Mouse (Mus musculus) liver, embryonic 12.5 days (tissue): ENCODE measurements around the gene Zfp217. TPM values are rescaled to one million over a fixed set of nuclear protein-coding genes. Genes with fewer than 3 reads are reported as not detected.

ENCODE experiments used
- ATAC-seq: fragments of 200-750 bp; cut with Nextera tagmentation; 2 replicates; pipeline ENCODE4 v1.8.0; 2017; ENCODE audit warnings: moderate number of reproducible peaks, mild to moderate bottlenecking, moderate library complexity
- H3K27ac ChIP-seq: fragments of 300-500 bp; sonication (generic); 2 replicates; pipeline ENCODE4 v1.5.1; 2016; ENCODE audit warnings: mild to moderate bottlenecking
- H3K27me3 ChIP-seq: fragments of 300-500 bp; sonication (generic); replicated peaks from 2 replicates; pipeline ENCODE4 v1.6.1; 2016; ENCODE audit warnings: mild to moderate bottlenecking, moderate library complexity
- H3K36me3 ChIP-seq: fragments of 300-500 bp; sonication (generic); 2 replicates; pipeline ENCODE4 v1.6.1; 2016; ENCODE audit warnings: mild to moderate bottlenecking, moderate library complexity
- H3K4me1 ChIP-seq: fragments of 300-500 bp; sonication (generic); 2 replicates; pipeline ENCODE4 v1.6.1; 2016
- H3K4me2 ChIP-seq: fragments of 300-500 bp; sonication (generic); 2 replicates; pipeline ENCODE4 v1.6.1; 2016; ENCODE audit warnings: mild to moderate bottlenecking, moderate library complexity
- H3K4me3 ChIP-seq: fragments of 300-500 bp; sonication (generic); 2 replicates; pipeline ENCODE4 v1.5.1; 2016; ENCODE audit warnings: mild to moderate bottlenecking, moderate library complexity
- H3K9ac ChIP-seq: fragments of 300-500 bp; sonication (generic); 2 replicates; pipeline ENCODE4 v1.6.1; 2016; ENCODE audit warnings: mild to moderate bottlenecking, moderate library complexity
- H3K9me3 ChIP-seq: fragments of 300-500 bp; sonication (generic); replicated peaks from 2 replicates; pipeline ENCODE4 v1.6.1; 2016; ENCODE audit warnings: mild to moderate bottlenecking, moderate library complexity
- WGBS: fragments of 180-500 bp; shearing (Covaris S2); methylation state at CpG from one replicate; pipeline ENCODE4 v1.1.7; 2016; ENCODE audit not compliant: insufficient replicate concordance; 5-methylcytosine and 5-hydroxymethylcytosine counted together
- polyA plus RNA-seq: library from polyadenylated mRNA; unstranded; fragments of >200 nt; fragmentation: Nextera tagmentation; extraction: Ambion mirVana; gene quantifications from 2 replicates; pipeline ENCODE4 v1.2.1, GENCODE M21; 2016

Zfp217 gene
- polyA plus RNA-seq, 1 experiment from 2014 or later: 4.5 TPM

- H3K9ac ChIP-seq: no peak overlapping the region; the same call in 1 of the 2 replicates
- H3K27me3 ChIP-seq: no peaks in the 10 kb centered on the region
- H3K4me3 ChIP-seq: no peak overlapping the region
- H3K4me2 ChIP-seq: no peak overlapping the region
- no peak for ATAC-seq
- peak overlapping the region; percentile 33; the same call in 1 of the 2 replicates for H3K27ac ChIP-seq
- H3K36me3 ChIP-seq: peaks cover 34% of the 10 kb centered on the region
- H3K9me3 ChIP-seq: no peaks in the 10 kb centered on the region
- 10% methylated on average over 3 of the region's 3 CpGs for WGBS
- H3K4me1 ChIP-seq: peaks cover 73% of the 10 kb centered on the region
Measured at GRCm38 (mm10) chr2:170143861-170144260, 4.0 kb downstream of the Zfp217 start.

- WGBS: 85% methylated on average over 10 of the region's 10 CpGs
- H3K27ac ChIP-seq: no peak overlapping the region
- H3K4me1 ChIP-seq: peaks cover 73% of the 10 kb centered on the region
- no peak overlapping the region for H3K4me3 ChIP-seq
- H3K36me3 ChIP-seq: peaks cover 34% of the 10 kb centered on the region
- no peak overlapping the region for H3K9ac ChIP-seq
- H3K27me3 ChIP-seq: no peaks in the 10 kb centered on the region
- no peak overlapping the region for H3K4me2 ChIP-seq
- H3K9me3 ChIP-seq: no peaks in the 10 kb centered on the region
- ATAC-seq: 0 out of 2 replicates have a peak, but pooled peaks have one; percentile 41
Measured at GRCm38 (mm10) chr2:170142542-170142941, 5.4 kb downstream of the Zfp217 start.

- Histone ChIP-seq H3K36me3 (peaks cover 29% of the 10 kb centered on the region), H3K9me3 (no peaks in the 10 kb centered on the region), H3K4me1 (peaks cover 78% of the 10 kb centered on the region), H3K27ac (no peak overlapping the region), H3K4me3 (no peak overlapping the region), H3K9ac (no peak overlapping the region), H3K4me2 (no peak overlapping the region), H3K27me3 (no peaks in the 10 kb centered on the region)
- ATAC-seq: no peak
- WGBS: 82% methylated on average over 5 of the region's 5 CpGs
Measured at GRCm38 (mm10) chr2:170141481-170141880, 6.4 kb downstream of the Zfp217 start.

GRCm38 (mm10) chr2:170139411-170140046, 8.4 kb downstream of the Zfp217 start:
- H3K27ac ChIP-seq: peak overlapping the region; percentile 42; the same call in 1 of the 2 replicates
- no peaks in the 10 kb centered on the region for H3K27me3 ChIP-seq
- peaks cover 77% of the 10 kb centered on the region for H3K4me1 ChIP-seq
- 63% methylated on average over 9 of the region's 9 CpGs for WGBS
- H3K9ac ChIP-seq: no peak overlapping the region; the same call in 1 of the 2 replicates
- peaks cover 16% of the 10 kb centered on the region for H3K36me3 ChIP-seq
- no peak overlapping the region for H3K4me2 ChIP-seq
- no peak overlapping the region for H3K4me3 ChIP-seq
- no peak for ATAC-seq
- no peaks in the 10 kb centered on the region for H3K9me3 ChIP-seq

GRCm38 (mm10) chr2:170136928-170137327, 11.0 kb downstream of the Zfp217 start:
- peak; percentile 71 for ATAC-seq
- Histone ChIP-seq H3K4me2 (no peak overlapping the region), H3K36me3 (peaks cover under 1% of the 10 kb centered on the region; the same call in 1 of the 2 replicates), H3K27me3 (no peaks in the 10 kb centered on the region), H3K27ac (peak overlapping the region; percentile 43; the same call in 1 of the 2 replicates), H3K4me3 (no peak overlapping the region), H3K9ac (no peak overlapping the region), H3K9me3 (no peaks in the 10 kb centered on the region), H3K4me1 (peaks cover 77% of the 10 kb centered on the region)
- WGBS: 12% methylated on average over 3 of the region's 3 CpGs

DNA sequence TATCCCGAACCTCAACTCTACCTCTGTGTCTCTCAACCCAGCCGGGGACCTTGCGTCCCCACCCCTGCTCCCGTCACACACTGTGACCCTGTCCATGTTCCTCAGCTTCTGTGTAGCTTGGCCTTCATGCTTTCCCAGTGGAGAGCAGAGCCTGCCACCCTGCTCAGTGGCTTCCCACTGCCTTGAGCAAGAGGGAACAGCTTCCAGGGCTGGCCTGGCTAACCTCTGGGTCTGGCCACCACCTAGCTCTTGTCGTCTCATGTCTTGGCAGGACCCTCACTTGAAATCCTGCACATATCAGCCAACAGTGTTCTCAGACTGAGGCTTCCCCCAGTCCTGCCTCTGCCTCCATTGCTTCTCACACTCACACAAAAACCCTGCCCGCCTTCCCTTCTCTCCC, 12.1 kb downstream of the Zfp217 start:
- 85% methylated on average over 6 of the region's 6 CpGs for WGBS

GRCm38 (mm10) chr2:170134026-170134690, 13.7 kb downstream of the Zfp217 start:
- ATAC-seq: no peak
- H3K27me3 ChIP-seq: no peaks in the 10 kb centered on the region
- peak overlapping the region; percentile 87 for H3K27ac ChIP-seq
- peak overlapping the region; percentile 99; the same call in 1 of the 2 replicates for H3K9ac ChIP-seq
- 14% methylated on average over 12 of the region's 12 CpGs for WGBS
- H3K9me3 ChIP-seq: no peaks in the 10 kb centered on the region
- H3K4me1 ChIP-seq: peaks cover 82% of the 10 kb centered on the region
- no peaks in the 10 kb centered on the region for H3K36me3 ChIP-seq
- H3K4me2 ChIP-seq: peak overlapping the region; percentile 98
- H3K4me3 ChIP-seq: peak overlapping the region; percentile 100

More for the DNA sequence above, 12.1 kb downstream of the Zfp217 start:
- no peak for ATAC-seq
- Histone ChIP-seq H3K27ac (no peak overlapping the region), H3K4me1 (peaks cover 79% of the 10 kb centered on the region), H3K27me3 (no peaks in the 10 kb centered on the region), H3K9me3 (no peaks in the 10 kb centered on the region), H3K4me3 (no peak overlapping the region), H3K4me2 (no peak overlapping the region), H3K36me3 (no peaks in the 10 kb centered on the region), H3K9ac (no peak overlapping the region)

GRCm38 (mm10) chr2:170133093-170133731, 14.7 kb downstream of the Zfp217 start:
- WGBS: 2% methylated on average over 28 of the region's 28 CpGs
- Histone ChIP-seq H3K9me3 (no peaks in the 10 kb centered on the region), H3K27me3 (no peaks in the 10 kb centered on the region), H3K9ac (peak overlapping the region; percentile 99), H3K4me2 (peak overlapping the region; percentile 98), H3K27ac (peak overlapping the region; percentile 87), H3K4me3 (peak overlapping the region; percentile 100), H3K36me3 (no peaks in the 10 kb centered on the region), H3K4me1 (peaks cover 82% of the 10 kb centered on the region)
- no peak for ATAC-seq

DNA sequence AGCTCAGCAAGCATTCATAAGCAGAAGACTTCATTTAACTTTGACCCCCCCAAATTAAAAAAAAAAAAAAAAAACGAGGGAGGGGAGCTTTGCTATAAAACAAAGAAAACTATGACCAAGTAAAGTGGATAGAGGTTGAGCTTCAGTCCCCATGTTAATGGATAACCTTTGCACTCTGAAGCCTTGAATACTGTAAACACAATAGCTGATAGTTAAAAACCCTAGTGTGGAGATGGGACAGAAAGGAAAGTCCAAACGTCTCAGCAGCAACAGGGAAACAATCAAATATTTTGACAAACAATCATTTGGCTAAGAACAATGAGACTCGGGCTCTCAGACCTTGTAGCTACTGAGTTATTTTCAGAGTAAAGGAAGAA, 15.2 kb downstream of the Zfp217 start:
- peak overlapping the region; percentile 99 for H3K9ac ChIP-seq

GRCm38 (mm10) chr2:170131981-170132460, 15.9 kb downstream of the Zfp217 start:
- H3K27ac ChIP-seq: peak overlapping the region; percentile 96
- no peaks in the 10 kb centered on the region for H3K9me3 ChIP-seq
- H3K27me3 ChIP-seq: no peaks in the 10 kb centered on the region
- peak overlapping the region; percentile 98 for H3K4me2 ChIP-seq
- no peak for ATAC-seq
- H3K4me1 ChIP-seq: peaks cover 82% of the 10 kb centered on the region
- WGBS: 6% methylated on average over 10 of the region's 10 CpGs
- H3K9ac ChIP-seq: peak overlapping the region; percentile 99
- no peaks in the 10 kb centered on the region for H3K36me3 ChIP-seq
- peak overlapping the region; percentile 100 for H3K4me3 ChIP-seq

More for the DNA sequence above, 15.2 kb downstream of the Zfp217 start:
- WGBS: 3% methylated on average over 3 of the region's 3 CpGs
- ATAC-seq: no peak
- Histone ChIP-seq H3K9me3 (no peaks in the 10 kb centered on the region), H3K36me3 (no peaks in the 10 kb centered on the region), H3K27ac (peak overlapping the region; percentile 87), H3K27me3 (no peaks in the 10 kb centered on the region), H3K4me1 (peaks cover 82% of the 10 kb centered on the region), H3K4me2 (peak overlapping the region; percentile 98), H3K4me3 (peak overlapping the region; percentile 100)

- peak; percentile 73 for ATAC-seq
- 1% methylated on average over 76 of the region's 122 CpGs for WGBS
- Histone ChIP-seq H3K36me3 (no peaks in the 10 kb centered on the region), H3K4me3 (peak overlapping the region; percentile 100), H3K27me3 (no peaks in the 10 kb centered on the region), H3K4me2 (peak overlapping the region; percentile 98), H3K9ac (peak overlapping the region; percentile 99), H3K4me1 (peaks cover 82% of the 10 kb centered on the region), H3K27ac (peak overlapping the region; percentile 96), H3K9me3 (no peaks in the 10 kb centered on the region)
Measured at GRCm38 (mm10) chr2:170130780-170131645, 16.9 kb downstream of the Zfp217 start.
